Mouse (Mus musculus): ENCODE data around the gene Psd. TPM values are rescaled to one million over a fixed set of nuclear protein-coding genes. Genes with fewer than 3 reads are reported as not detected.

Gene Psd
- polyA plus RNA-seq, 1 experiment = 1.4 TPM

- no peaks in the 10 kb centered on the region for H3K4me1 ChIP-seq (ENCODE audit: control insufficient read depth, insufficient read depth, low read length)
- no peak overlapping the region for H3K4me3 ChIP-seq (ENCODE audit: low read depth, low read length)
- H3K9ac ChIP-seq (ENCODE audit: low read depth, poor library complexity, severe bottlenecking) = no peak overlapping the region
- no peaks in the 10 kb centered on the region for H3K27me3 ChIP-seq (ENCODE audit: control insufficient read depth, insufficient read depth, low read length, poor library complexity, severe bottlenecking)
- TF ChIP-seq EP300 (IDR thresholded peaks at IDR 0.05; ENCODE audit: insufficient read depth, low read depth, low read length) (no peak), CTCF (IDR thresholded peaks at IDR 0.05; ENCODE audit: low read depth, low read length) (peak; percentile 51)
- no peaks in the 10 kb centered on the region; the same call in 1 of the 2 replicates for H3K36me3 ChIP-seq (ENCODE audit: control insufficient read depth, insufficient read depth, low read length, poor library complexity, severe bottlenecking)
- H3K27ac ChIP-seq (ENCODE audit: insufficient read depth, low read length) = no peak overlapping the region
- no peaks in the 10 kb centered on the region for H3K9me3 ChIP-seq (replicated peaks; ENCODE audit: control insufficient read depth, insufficient read depth, low read length, poor library complexity, severe bottlenecking)
Observed at GRCm38 (mm10) chr19:46282081-46282849, 44.7 kb downstream of the Psd start.

- Histone ChIP-seq H3K9me3 (replicated peaks; ENCODE audit: control insufficient read depth, insufficient read depth, low read length, poor library complexity, severe bottlenecking) (no peaks in the 10 kb centered on the region), H3K36me3 (ENCODE audit: control insufficient read depth, insufficient read depth, low read length, poor library complexity, severe bottlenecking) (no peaks in the 10 kb centered on the region), H3K4me3 (ENCODE audit: low read depth, low read length) (no peak overlapping the region), H3K27me3 (ENCODE audit: control insufficient read depth, insufficient read depth, low read length, poor library complexity, severe bottlenecking) (no peaks in the 10 kb centered on the region), H3K4me1 (ENCODE audit: control insufficient read depth, insufficient read depth, low read length) (no peaks in the 10 kb centered on the region), H3K9ac (ENCODE audit: low read depth, poor library complexity, severe bottlenecking) (no peak overlapping the region), H3K27ac (ENCODE audit: insufficient read depth, low read length) (no peak overlapping the region)
- TF ChIP-seq EP300 (IDR thresholded peaks at IDR 0.05; ENCODE audit: insufficient read depth, low read depth, low read length) (no peak), POLR2A (IDR thresholded peaks at IDR 0.05; ENCODE audit: insufficient read depth, low read length) (no peak), CTCF (IDR thresholded peaks at IDR 0.05; ENCODE audit: low read depth, low read length) (peak; percentile 74)
Observed at GRCm38 (mm10) chr19:46275307-46275706, 51.6 kb downstream of the Psd start.

- H3K27ac ChIP-seq (ENCODE audit: insufficient read depth, low read length) = no peak overlapping the region
- no peaks in the 10 kb centered on the region for H3K27me3 ChIP-seq (ENCODE audit: control insufficient read depth, insufficient read depth, low read length, poor library complexity, severe bottlenecking)
- no peaks in the 10 kb centered on the region for H3K4me1 ChIP-seq (ENCODE audit: control insufficient read depth, insufficient read depth, low read length)
- H3K9me3 ChIP-seq (replicated peaks; ENCODE audit: control insufficient read depth, insufficient read depth, low read length, poor library complexity, severe bottlenecking) = no peaks in the 10 kb centered on the region
- peaks cover 12% of the 10 kb centered on the region for H3K36me3 ChIP-seq (ENCODE audit: control insufficient read depth, insufficient read depth, low read length, poor library complexity, severe bottlenecking)
- H3K4me3 ChIP-seq (ENCODE audit: low read depth, low read length) = no peak overlapping the region
- TF ChIP-seq EP300 (IDR thresholded peaks at IDR 0.05; ENCODE audit: insufficient read depth, low read depth, low read length) (no peak), CTCF (IDR thresholded peaks at IDR 0.05; ENCODE audit: low read depth, low read length) (no peak), POLR2A (IDR thresholded peaks at IDR 0.05; ENCODE audit: insufficient read depth, low read length) (no peak)
- no peak overlapping the region for H3K9ac ChIP-seq (ENCODE audit: low read depth, poor library complexity, severe bottlenecking)
Observed at GRCm38 (mm10) chr19:46264762-46265161, 62.2 kb downstream of the Psd start.

Other genes with a start within 250 kb of the Psd start
- gene Elovl3, start 195.3 kb downstream of the Psd start, polyA plus RNA-seq (2011; ENCODE audit: insufficient read depth, insufficient read length, low read depth, missing spikeins) = not detected in 2 replicates
- gene Pitx3, start 178.8 kb downstream of the Psd start, polyA plus RNA-seq (2011; ENCODE audit: insufficient read depth, insufficient read length, low read depth, missing spikeins) = not detected in 2 replicates
- 51.5 and 58.5 TPM in 2 replicates for gene Gbf1, start 174.6 kb downstream of the Psd start, polyA plus RNA-seq (2011; ENCODE audit: insufficient read depth, insufficient read length, low read depth, missing spikeins)
- 17.7 and 20.4 TPM in 2 replicates for gene Nfkb2, start 22.8 kb downstream of the Psd start, polyA plus RNA-seq (2011; ENCODE audit: insufficient read depth, insufficient read length, low read depth, missing spikeins)
- 1.1 TPM in 2 replicates for gene Fbxl15, start 1.0 kb upstream of the Psd start, polyA plus RNA-seq (2011; ENCODE audit: insufficient read depth, insufficient read length, low read depth, missing spikeins)
- gene Cuedc2, start 11.5 kb upstream of the Psd start, polyA plus RNA-seq (2011; ENCODE audit: insufficient read depth, insufficient read length, low read depth, missing spikeins) = 65.5 and 78.3 TPM in 2 replicates
- gene Mfsd13a, start 14.0 kb upstream of the Psd start, polyA plus RNA-seq (2011; ENCODE audit: insufficient read depth, insufficient read length, low read depth, missing spikeins) = 47.5 and 51.2 TPM in 2 replicates
- 0.43 TPM in 1 of 2 replicates, not detected in the other for gene 2310034G01Rik, start 23.1 kb upstream of the Psd start, polyA plus RNA-seq (2011; ENCODE audit: insufficient read depth, insufficient read length, low read depth, missing spikeins)
- gene Actr1a, start 68.6 kb upstream of the Psd start, polyA plus RNA-seq (2011; ENCODE audit: insufficient read depth, insufficient read length, low read depth, missing spikeins) = 75.3 and 92.8 TPM in 2 replicates
- gene Sufu, start 69.7 kb upstream of the Psd start, polyA plus RNA-seq (2011; ENCODE audit: insufficient read depth, insufficient read length, low read depth, missing spikeins) = 16.0 and 16.7 TPM in 2 replicates
- gene Trim8, start 174.5 kb upstream of the Psd start, polyA plus RNA-seq (2011; ENCODE audit: insufficient read depth, insufficient read length, low read depth, missing spikeins) = 14.2 and 16.3 TPM in 2 replicates
- gene Arl3, start 246.0 kb upstream of the Psd start, polyA plus RNA-seq (2011; ENCODE audit: insufficient read depth, insufficient read length, low read depth, missing spikeins) = 91.4 and 95.8 TPM in 2 replicates
- gene Sfxn2, start 246.2 kb upstream of the Psd start, polyA plus RNA-seq (2011; ENCODE audit: insufficient read depth, insufficient read length, low read depth, missing spikeins) = 6.0 and 7.3 TPM in 2 replicates